Mouse (Mus musculus): ENCODE measurements at regions not wholly inside any gene's neighbourhood (a gene's known extent, or its start where the extent isn't known, plus 50 kb on each side); places are given as distances from the start of the nearest gene placed in this dataset.
"Not testable (repeated sequence)": the region's sequence is repeated elsewhere in the genome, so short reads cannot be mapped to it uniquely, and the experiment has no call there.

DNA sequence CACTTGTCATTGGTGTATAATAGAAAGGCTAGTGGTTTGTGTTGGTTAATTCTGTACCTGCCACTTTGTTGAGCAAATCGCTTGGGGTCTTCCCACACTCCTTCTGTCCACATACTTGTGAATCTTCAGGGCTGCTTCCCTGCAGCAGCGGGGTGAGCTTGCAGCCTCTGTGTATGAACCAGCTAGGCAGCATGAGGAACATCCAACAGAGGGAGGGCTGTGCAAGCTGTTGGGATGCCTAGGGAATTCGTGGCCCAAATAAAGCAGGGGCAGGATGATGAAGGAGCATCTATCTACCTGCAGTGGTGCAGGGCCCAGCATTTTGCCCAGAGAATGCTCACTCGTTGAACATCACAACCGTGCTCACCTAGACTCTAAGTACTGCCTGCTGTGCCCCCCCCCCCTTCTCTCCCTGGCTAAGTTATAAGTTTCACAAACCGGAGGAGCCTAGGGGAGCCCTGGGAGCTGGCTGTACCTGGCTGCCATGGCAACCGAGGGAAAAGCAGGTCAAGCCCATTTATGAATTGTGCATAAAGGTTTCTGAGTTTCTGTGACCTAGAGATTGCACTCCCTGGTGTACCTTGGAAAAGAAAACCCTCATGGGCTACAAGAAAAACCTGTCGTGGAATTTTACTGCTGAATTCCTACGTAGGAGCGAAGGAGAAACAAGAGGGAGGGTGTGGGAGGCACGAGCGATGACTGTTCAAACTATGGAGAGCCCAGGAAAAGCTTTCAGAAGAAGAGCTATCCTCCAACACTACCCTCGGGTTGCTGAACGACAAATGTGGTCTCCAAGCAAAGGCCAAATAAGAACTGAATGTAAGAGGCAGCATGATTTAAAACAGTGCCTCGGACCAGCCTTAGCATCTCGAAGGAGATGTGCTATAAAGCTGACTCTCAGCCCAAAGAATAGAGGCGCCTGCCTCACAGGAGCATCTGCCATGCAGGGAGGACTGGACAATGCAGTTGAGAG is 131.0 kb upstream of the Dapk1 start:
- DNase-seq (ENCODE audit: low spot score in 2 of 2): no peak

DNA sequence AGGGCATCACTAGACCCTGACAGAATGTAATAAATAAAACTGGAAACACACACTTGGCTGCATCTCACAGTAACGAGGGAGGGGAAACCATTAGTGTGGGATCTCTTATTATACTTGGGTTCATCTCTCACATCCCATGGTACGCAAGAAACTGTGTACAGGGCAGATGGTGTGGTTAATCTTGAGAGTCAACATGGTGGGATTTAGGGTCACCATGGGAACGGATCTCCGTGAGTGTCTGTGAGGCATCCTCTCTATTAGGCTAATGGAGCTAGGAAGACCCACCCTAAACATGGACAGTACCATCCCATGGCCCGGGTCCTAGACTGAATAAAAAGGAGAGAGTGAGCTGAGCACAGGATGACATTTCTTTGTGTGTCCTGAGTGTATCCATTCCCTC is 130.1 kb upstream of the Dapk1 start:
- no peak for DNase-seq (ENCODE audit: low spot score in 2 of 2)

DNA sequence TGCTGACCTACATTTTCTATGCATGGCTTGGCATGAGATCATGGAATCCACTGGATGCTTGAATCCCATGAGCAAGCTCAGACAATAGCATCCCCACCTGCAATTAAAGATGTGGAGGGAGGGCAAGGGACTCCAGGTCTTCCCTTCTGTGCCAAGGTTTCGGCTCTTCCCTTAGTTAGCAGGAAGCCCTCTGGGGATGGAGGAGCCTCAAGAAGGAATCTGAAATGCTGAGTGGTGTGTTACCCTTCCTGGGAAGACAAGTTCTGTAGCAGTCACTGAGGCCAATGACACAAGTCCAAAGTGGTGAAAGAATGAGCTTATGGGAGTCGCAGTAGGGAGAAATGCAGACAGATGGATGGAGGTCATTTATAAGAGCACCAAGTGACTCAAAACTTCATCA is 125.4 kb upstream of the Dapk1 start:
- DNase-seq (ENCODE audit: low spot score in 2 of 2): no peak

DNA sequence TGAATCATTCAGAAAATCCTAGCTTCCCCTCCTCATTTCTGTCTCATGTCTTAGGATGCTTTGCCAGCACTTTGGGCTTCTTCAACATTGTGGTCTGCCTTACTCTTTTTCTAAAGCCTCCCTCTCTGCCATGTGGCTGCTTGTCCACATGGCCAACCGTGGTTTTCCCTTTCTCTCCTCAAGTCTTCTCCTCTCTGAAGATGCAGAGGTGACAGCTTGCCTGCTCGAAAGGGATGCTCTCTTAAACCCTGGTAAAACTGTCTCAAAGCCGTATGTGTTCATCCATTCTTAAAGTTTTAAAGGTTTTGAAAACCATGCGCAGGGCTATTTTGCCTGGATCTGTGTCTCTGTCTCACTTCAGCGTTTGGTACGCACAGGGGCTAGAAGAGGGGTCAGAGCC is 123.4 kb upstream of the Dapk1 start:
- no peak for DNase-seq (ENCODE audit: low spot score in 2 of 2)

DNA sequence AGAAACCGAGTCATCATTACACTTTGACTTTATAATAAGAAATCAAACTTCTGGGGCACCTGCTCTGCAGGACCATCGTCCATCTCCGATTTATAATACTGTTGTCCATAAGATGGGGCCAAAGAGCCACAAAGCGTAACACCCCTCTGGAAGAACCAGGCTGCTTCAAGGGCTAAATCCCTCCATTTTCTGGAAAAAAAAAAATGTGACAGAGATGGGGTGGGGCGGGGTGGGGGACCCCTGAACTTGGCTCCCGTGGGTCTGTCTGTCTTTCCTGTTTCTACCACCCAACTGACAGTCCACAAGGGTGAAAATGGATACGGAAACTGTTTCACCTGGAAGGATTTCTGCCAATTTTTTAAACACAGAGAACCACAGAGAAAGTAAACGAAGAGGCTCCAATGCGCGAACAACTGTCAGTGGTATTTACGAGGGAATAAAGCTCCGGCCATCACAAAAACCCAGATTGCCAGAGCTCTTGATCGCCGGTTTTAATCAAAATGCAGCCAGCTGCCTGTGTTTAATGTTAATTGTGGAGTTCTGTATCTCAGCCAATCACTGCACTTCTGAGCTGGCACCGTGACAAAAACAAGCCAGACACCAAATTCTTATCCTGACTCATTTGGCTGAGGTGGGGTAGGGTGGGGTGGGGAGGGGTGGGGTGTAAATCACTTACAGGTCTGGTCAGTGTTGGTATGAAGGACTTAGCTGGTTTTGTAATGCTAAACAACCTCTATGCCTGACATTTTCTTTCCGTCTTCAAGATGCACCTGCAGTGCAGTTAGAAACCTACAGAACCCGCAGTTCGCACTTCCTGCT is 122.5 kb upstream of the Dapk1 start:
- DNase-seq (ENCODE audit: low spot score in 2 of 2): no peak

DNA sequence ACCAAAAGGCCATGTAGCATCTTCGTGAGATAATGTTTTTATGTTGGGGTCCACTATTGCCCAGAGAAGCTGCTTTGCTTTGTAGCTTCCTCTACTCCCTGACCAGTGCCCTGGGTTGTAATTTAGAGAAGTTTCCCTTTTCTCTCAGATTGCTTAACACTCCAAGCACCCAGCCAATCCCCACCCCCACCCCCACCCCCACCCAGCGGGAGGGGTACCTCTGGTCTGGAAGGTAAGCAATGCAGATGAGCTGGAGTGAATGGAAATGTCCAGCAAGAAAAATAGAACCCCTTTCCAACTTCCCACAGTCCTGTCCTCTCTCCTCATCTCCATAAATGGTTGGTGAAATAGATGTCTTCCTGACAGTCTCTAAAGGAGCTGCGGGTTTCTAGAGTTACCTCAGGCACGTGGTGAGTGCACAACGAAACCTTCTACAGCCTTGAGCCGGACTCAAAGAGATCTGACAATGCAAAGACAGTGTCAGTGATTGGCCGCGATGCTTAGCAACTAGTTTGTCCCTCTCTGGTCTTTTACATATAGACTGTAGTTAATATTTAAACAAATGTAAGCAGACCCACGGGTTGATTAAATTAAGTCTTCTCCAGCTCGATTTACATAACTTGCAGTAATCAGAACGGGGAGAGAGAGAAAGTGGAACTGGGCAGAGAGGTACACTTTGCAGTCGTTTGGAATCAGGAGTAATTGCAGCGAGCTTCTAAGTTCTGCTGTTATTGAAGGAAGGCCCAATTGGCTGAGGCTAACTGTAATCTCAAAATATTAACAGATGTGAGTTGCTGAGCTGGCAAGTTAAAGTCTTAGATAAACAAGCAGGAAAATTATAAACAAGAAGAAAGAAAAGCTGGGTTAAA is 121.7 kb upstream of the Dapk1 start:
- no peak for DNase-seq (ENCODE audit: low spot score in 2 of 2)

DNA sequence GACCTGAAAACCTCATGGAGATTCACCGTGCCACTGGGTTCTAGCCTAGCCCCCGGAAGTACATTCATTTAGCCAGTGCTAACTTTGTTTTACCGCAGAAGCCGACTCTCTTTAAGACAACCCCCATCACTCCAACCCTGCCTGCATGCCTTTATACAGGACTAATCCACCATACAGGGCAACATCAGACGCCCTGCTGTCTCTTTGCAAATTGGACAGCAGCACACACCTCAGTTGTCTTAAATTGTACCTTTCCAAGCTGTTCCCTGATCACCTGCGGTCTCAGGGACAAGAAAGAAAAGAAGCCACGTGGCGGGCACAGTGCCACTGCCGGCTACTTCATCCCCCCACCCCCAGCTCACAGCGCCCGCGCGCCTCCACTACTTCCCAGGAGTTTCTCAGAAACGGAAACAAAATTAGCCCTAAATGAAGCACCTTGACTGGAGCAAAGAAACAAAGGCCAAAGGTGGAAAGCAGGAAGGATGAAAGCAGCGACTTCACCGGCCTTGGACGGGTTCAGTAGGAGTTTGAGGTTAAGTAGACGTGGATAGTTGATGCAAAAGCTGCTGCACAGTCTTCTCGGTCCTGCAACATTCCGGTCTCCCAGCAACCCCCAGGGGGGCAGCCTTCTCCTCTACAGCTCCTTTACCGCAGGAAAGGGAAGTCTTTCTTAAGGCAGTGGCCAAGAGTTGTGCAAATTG is 120.9 kb upstream of the Dapk1 start:
- DNase-seq (ENCODE audit: low spot score in 2 of 2): no peak

DNA sequence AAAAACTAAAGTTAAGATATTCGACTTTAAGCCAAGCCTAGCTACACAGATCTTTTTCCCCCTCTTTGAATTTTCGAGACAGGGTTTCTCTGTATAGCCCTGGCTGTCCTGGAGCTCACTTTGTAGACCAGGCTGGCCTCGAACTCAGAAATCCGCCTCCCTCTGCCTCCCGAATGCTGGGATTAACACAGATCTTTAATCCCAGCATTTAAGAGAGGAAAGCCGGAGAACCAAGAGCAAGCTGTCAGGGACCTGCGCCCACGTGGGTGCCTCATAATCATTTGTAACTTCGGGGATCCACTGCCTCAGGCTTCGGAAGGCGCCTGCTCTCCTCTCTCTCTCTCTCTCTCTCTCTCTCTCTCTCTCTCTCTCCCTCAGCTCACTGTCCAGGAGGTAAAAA is 120.3 kb upstream of the Dapk1 start:
- DNase-seq (ENCODE audit: low spot score in 2 of 2): not testable (repeated sequence)

DNA sequence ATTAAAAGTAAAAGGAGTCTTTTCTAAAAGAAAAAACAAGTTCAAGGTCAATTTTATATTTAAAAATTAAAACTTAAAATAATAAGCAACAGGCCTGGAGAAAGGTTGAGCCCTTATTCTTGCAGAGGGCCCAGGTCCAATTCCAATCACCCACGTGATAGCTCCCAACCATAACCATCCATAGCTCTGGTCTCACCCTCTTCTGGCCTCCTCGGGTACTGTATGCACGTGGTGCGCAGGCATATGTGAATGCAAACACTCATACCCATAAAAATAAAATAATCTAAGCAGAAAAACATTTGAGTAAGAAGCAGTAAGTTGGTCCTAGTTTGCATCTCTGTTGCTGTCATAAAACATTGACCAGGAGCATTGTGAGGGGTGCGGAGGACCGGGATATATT is 119.8 kb upstream of the Dapk1 start:
- no peak for DNase-seq (ENCODE audit: low spot score in 2 of 2)

DNA sequence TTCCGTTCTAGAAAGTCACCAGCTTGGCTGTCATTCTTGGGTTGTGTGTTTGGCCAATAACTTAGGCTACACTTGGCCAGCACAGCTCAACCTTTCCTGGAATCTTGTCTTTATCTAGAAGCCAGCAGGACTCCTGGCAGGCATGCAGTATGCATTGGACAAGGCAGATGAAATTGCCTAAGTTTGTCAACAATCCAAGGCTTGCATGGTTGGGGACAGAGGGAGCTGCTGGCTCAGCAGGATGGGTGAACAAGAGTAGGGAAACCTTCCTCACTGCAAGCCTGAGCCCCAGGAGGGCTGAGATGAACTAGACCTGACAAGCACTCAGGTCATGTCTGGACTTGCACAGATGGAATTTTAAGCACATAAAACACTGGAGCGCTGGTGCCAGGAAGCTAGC is 115.6 kb upstream of the Dapk1 start:
- DNase-seq (ENCODE audit: low spot score in 2 of 2): no peak

DNA sequence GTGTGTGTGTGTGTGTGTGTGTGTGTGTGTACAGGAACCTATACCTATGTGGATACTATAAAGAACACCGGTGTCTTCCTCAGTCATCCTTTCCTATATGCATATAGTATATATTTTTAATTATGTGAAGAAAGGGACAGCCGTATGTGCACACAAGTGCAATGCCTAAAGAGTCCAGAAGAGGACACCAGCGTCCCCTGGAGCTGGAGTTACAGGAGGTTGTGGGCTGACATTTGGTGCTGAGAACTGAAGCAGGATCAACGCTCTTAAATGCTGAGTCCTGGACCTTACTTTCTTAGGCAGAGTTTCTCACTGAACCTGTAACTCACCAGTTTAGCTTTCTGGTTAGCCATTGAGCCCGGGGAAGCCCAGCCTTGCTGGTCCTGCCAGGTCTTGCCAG is 114.9 kb upstream of the Dapk1 start:
- no peak for DNase-seq (ENCODE audit: low spot score in 2 of 2)

DNA sequence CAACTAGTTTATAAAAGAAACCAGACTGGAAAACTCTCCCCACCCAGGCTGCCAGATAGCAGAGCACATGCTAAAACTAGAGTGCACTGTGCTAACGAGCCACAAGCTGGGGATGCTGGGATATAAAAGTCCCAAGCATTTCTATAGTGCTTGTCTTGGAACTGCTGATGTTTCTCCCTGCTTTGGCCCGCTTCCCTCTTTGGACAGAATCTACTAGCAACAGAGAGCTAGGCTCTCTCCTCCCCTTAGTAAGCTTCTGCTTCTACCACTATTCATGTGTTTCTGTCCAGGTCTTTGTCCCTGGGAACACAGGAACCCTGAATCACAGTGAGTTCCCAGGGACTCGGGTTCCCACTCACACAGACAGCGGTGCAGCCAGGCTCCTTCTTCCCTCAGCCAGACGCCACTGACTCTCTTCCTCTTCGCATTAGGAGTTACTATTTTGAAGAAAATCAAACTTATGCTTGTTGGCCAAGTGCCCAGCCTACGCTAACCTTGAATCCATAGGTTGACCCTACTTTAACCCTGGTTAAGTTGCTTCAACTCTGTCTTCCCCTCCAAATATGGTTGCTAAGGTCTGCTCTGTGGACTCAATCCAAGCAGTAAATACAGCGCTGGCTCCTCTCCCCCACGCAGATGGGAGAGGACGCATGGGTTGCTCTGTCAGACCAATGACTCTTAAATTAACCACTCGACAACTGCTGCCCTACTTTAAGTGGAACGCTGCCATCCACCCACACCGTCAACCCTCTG is 113.4 kb upstream of the Dapk1 start:
- no peak for DNase-seq (ENCODE audit: low spot score in 2 of 2)

DNA sequence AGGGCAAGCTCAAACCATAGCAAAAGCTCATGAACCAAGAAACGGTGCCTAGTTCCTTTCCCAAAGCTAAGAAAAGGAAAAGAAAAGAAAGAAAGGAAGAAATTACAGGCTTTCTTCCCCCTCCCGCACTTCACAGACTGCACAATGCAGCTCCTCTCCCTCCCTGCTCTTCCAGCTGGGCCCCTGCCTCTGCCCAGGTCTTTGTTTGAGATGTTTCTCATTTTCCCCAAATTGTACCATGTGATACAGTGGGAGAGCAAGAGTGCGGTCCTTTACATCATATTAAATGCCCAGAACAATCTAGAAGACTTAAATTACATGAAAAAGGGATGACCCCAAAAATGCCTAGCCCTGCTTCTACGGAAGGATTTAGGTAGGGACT is 112.9 kb upstream of the Dapk1 start:
- DNase-seq (ENCODE audit: low spot score in 2 of 2): no peak

DNA sequence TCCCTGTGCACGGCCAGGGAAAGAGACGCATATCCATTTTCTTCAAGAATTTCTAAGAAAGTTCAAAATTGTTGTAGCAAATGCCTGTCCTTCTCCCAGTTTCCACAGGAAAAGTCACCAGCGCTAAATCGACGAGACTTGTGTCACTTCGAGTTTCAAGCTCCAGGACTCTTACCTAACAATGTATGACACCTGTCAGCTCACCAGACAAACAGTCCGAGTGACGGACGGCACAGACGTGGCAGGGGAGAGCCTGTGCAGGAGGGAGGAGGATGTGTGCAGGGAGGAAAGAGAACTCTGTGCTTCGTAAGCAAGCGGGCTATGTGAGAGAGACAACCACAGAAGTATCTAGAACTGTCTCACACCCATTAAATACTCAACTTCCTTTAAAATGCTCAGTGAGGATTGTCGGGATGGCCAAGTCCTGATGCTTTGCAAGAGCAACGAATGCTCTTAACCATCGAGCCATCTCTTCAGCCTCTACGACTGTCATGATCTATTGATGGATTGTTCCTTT is 109.7 kb upstream of the Dapk1 start:
- DNase-seq (ENCODE audit: low spot score in 2 of 2): no peak

DNA sequence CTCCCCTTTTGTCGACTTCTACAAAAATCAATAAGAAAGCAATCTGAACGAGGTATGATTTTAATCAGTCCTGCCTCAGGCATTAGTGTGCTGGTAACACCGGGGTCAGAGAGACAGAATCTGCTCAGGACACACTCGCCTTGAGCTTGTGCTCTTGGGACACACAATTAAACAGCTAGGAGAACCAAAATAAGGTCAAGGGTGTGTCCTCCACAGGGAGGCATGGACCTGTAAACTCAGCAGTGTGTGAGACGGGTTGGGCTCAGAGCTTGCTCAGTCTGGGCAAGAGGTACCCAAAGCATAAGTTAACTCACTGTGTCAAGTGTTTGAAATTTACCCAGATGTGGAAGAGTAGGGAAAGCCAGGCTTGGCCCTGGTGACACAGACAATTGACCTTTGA is 107.9 kb upstream of the Dapk1 start:
- DNase-seq (ENCODE audit: low spot score in 2 of 2): no peak

DNA sequence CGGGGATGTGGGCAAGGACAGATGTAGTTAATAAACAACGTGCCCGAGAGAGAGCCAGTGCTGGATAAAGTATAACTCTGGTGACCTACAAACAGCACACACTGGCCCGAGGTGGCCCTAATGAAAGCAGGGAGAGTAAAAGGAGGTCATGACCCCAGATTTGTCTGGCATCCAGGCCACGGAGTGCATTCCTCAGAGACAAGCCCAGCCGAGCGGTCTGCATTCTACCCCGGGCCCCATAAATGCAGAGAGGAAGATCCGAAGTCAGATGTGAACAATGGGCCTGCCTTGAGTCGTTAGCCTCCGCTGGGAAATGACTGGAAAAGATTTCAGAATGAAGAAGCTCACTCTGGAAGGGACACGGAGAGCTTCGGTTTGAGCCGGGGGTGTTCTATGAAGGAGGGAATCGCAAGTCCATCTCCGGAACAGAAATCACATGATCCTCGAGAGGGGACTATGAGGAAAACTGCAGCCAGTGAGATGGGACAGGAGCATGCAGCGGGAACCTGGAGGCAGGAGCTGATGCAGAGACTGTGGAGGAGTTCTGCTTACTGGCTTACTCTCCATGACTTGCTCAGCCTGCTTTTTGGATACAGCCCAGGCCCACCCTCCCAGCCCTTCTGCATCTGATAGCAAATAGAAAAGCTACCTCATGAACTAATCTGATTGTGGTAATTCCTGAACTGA is 103.9 kb upstream of the Dapk1 start:
- DNase-seq (ENCODE audit: low spot score in 2 of 2): no peak

DNA sequence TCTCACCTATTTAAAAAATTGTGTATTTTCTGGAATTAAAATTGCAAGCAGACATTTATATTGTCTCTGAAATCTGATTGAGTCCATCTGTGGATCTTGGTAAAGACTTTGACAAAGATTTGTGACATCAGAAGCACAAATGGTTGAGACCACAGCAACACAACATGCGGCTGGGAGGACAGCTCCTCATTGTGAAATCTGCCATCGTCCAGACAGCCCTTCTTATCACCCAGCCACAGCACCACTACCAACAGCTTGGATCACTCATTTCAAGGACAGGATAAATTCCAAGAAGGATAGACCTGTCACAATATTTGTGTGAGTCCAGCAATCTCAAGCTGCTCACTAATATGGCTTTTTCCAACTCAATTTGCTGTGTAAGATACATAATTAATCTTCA is 97.6 kb upstream of the Dapk1 start:
- DNase-seq (ENCODE audit: low spot score in 2 of 2): no peak

DNA sequence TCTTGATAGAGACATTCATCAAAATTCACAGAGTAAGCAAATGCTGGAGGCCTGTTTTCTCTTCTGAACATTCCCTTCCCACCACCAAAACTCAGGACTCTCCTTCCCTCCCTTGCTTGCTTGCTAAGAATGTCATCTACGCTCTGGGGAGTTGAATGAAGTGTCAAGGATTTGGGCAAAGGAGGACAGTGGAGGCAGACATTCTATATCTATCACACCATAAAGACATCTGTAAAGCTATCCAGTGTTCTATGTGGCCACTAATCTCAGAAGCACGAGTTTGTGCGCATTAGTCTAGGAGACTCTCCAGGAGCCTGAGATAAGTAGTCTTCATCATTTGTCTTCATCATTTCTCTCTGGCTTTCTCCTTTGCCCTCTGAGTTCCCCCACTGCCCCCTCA is 94.1 kb upstream of the Dapk1 start:
- no peak for DNase-seq (ENCODE audit: low spot score in 2 of 2)

DNA sequence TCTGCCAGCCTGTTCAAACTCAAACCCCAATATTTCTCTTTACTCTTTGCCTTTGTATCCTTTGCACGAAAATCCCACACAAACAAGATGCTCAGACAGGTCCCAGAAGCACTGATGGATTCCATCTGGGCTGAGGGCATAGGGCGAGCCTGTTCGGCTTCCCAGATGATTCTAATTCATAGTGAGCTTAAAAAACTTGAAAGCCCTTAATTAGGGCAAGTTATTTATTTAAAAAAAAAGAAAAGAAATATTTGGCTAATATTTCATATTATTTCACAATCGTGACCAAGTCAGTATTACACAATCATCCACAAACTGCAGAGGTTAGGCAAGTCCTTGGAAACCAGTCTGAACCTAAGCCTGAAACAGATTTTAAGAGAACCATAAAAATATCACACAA is 93.7 kb upstream of the Dapk1 start:
- DNase-seq (ENCODE audit: low spot score in 2 of 2): no peak

DNA sequence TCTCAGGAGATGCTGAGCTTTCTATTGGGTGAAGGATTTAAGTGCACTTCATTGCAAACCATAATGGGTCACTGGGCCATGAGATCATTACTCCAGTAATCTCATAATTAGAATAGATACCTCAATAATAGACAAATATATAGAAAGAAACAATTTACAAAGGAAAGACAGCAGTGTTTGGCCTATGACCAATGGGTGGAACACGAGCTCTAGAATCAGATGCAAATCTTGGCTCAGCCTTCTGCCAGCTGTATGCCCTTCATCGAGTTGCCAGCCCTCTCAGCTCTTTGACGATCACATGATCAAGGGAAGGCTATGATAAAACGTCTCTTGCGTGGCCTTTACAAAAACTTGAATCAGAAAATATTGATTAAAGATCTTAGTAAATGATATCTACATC is 92.9 kb upstream of the Dapk1 start:
- DNase-seq (ENCODE audit: low spot score in 2 of 2): no peak
